ENCODE assay signal across 18 mouse cellular contexts in genomic region chr17:48371621-48372020, GRCm38 (mm10). TPM values are rescaled to one million over a fixed set of nuclear protein-coding genes. Genes with fewer than 3 reads are reported as not detected.
"Had no signal": no experiment of that assay in that cellular context is flagged by ENCODE, and none has a peak within 500 bp of the region (broad histone marks: within the 10 kb centered on the region; RNA-seq: fewer than 3 reads in every experiment).

No protein-coding gene starts in this region.

- H3K4me2 ChIP-seq: neural tube, embryonic 13.5 days; neural tube, embryonic 15.5 days; stomach, embryonic 15.5 days had no signal

- H3K4me3 ChIP-seq: neural tube, embryonic 13.5 days; neural tube, embryonic 15.5 days; stomach, embryonic 15.5 days had no signal

- H3K9me3 ChIP-seq: neural tube, embryonic 13.5 days; neural tube, embryonic 15.5 days; stomach, embryonic 15.5 days had no signal

- H3K36me3 ChIP-seq: neural tube, embryonic 13.5 days; neural tube, embryonic 15.5 days; stomach, embryonic 15.5 days had no signal

- H3K27me3 ChIP-seq: neural tube, embryonic 13.5 days; neural tube, embryonic 15.5 days; stomach, embryonic 15.5 days had no signal

- H3K4me1 ChIP-seq: neural tube, embryonic 13.5 days; neural tube, embryonic 15.5 days; stomach, embryonic 15.5 days had no signal

- H3K27ac ChIP-seq: neural tube, embryonic 13.5 days; neural tube, embryonic 15.5 days; stomach, embryonic 15.5 days; stomach, postnatal 0 days had no signal

- DNase-seq: retina, postnatal 1 day; right cerebral cortex, adult 18-20 months; right cerebral cortex, postnatal 14 days; right cerebral cortex, postnatal 25 days; right cerebral cortex, postnatal 4 days; spleen, adult 18-20 months; thymus, adult 18-20 months; thymus, adult 2 months; thymus, postnatal 14 days; thymus, postnatal 25 days; thymus, postnatal 36 days; thymus, postnatal 4 days had no signal

- H3K9ac ChIP-seq: neural tube, embryonic 13.5 days; neural tube, embryonic 15.5 days; stomach, embryonic 15.5 days had no signal

RNA-seq across cellular contexts. Expression of gene Treml1, which starts 11.9 kb away (rescaled TPM):
- polyA plus RNA-seq: neural tube, embryonic 14.5 days; small intestine, adult 2 months; stomach, postnatal 0 days had no signal

RNA-seq across cellular contexts. Expression of gene Trem2, which starts 25.4 kb away (rescaled TPM):
- polyA plus RNA-seq: small intestine, adult 2 months had no signal

RNA-seq across cellular contexts. Expression of gene B430306N03Rik, which starts 55.7 kb away (rescaled TPM):
- polyA plus RNA-seq: neural tube, embryonic 14.5 days had no signal
